Mouse (Mus musculus) right cerebral cortex, postnatal 25 days (tissue): ENCODE data around the gene Sparc.

ENCODE experiments used
- DNase-seq: peaks from one replicate; pipeline ENCODE4 v3.0.0; 2022

Gene Sparc

GRCm38 (mm10) chr11:55404659-55405457 is 18.1 kb downstream of the Sparc start:
- no peak for DNase-seq

GRCm38 (mm10) chr11:55400863-55401262 is 22.1 kb downstream of the Sparc start:
- no peak for DNase-seq

GRCm38 (mm10) chr11:55398371-55398770 is 24.6 kb downstream of the Sparc start:
- DNase-seq, result no peak

GRCm38 (mm10) chr11:55397441-55397840 is 25.5 kb downstream of the Sparc start:
- DNase-seq, result no peak

- DNase-seq, result no peak
Observed at GRCm38 (mm10) chr11:55397036-55397435, 25.9 kb downstream of the Sparc start.

GRCm38 (mm10) chr11:55395073-55395642 is 27.8 kb downstream of the Sparc start:
- no peak for DNase-seq

GRCm38 (mm10) chr11:55394592-55394991 is 28.4 kb downstream of the Sparc start:
- DNase-seq, result no peak

GRCm38 (mm10) chr11:55392474-55392873 is 30.5 kb downstream of the Sparc start:
- no peak for DNase-seq

GRCm38 (mm10) chr11:55389778-55390177 is 33.2 kb downstream of the Sparc start:
- no peak for DNase-seq

- DNase-seq, result no peak
Observed at GRCm38 (mm10) chr11:55387576-55387975, 35.4 kb downstream of the Sparc start.

GRCm38 (mm10) chr11:55386424-55387063 is 36.4 kb downstream of the Sparc start:
- peak; percentile 82 for DNase-seq

GRCm38 (mm10) chr11:55383463-55384045 is 39.4 kb downstream of the Sparc start:
- DNase-seq, result no peak

GRCm38 (mm10) chr11:55380908-55381307 is 42.1 kb downstream of the Sparc start:
- no peak for DNase-seq

- DNase-seq, result peak; percentile 44
Observed at GRCm38 (mm10) chr11:55378371-55378770, 44.6 kb downstream of the Sparc start.

- no peak for DNase-seq
Observed at GRCm38 (mm10) chr11:55373838-55374237, 49.1 kb downstream of the Sparc start.

- DNase-seq, result no peak
Observed at GRCm38 (mm10) chr11:55373373-55373772, 49.6 kb downstream of the Sparc start.

GRCm38 (mm10) chr11:55372001-55372400 is 51.0 kb downstream of the Sparc start:
- no peak for DNase-seq

- DNase-seq, result no peak
Observed at GRCm38 (mm10) chr11:55369093-55369471, 53.9 kb downstream of the Sparc start.

- DNase-seq, result no peak
Observed at GRCm38 (mm10) chr11:55368388-55369092, 54.4 kb downstream of the Sparc start.

GRCm38 (mm10) chr11:55367783-55368182 is 55.2 kb downstream of the Sparc start:
- no peak for DNase-seq

GRCm38 (mm10) chr11:55365840-55366239 is 57.1 kb downstream of the Sparc start:
- no peak for DNase-seq

GRCm38 (mm10) chr11:55365242-55365641 is 57.7 kb downstream of the Sparc start:
- no peak for DNase-seq

GRCm38 (mm10) chr11:55364662-55365061 is 58.3 kb downstream of the Sparc start:
- no peak for DNase-seq
